In genomic region chr14:93891371-93891746, GRCm38 (mm10) we compare ENCODE assay signal across 8 mouse cellular contexts. TPM values are rescaled to one million over a fixed set of nuclear protein-coding genes. Genes with fewer than 3 reads are reported as not detected.
DNase-seq lines count a peak whose midpoint lies in the region; ATAC-seq lines count a peak whose summit lies in the region.

No protein-coding gene starts in this region.

- peak overlapping the region; percentile 87 for H3K4me2 ChIP-seq in forebrain, embryonic 13.5 days
- peak overlapping the region; percentile 80 for H3K4me2 ChIP-seq in limb, embryonic 12.5 days

- no peak for ATAC-seq in forebrain, embryonic 13.5 days
- no peak for ATAC-seq in limb, embryonic 12.5 days (ENCODE audit: insufficient number of reproducible peaks, insufficient read depth, low FRiP score, low TSS enrichment, low read depth)
- ATAC-seq in activated CD4-positive, CD25-positive, alpha-beta regulatory T cell, adult 4 months, result no peak

- H3K9me3 ChIP-seq in heart, embryonic 10.5 days, result no peaks in the 10 kb centered on the region
- no peaks in the 10 kb centered on the region for H3K9me3 ChIP-seq in forebrain, embryonic 13.5 days (replicated peaks)
- no peaks in the 10 kb centered on the region for H3K9me3 ChIP-seq in limb, embryonic 12.5 days

- H3K4me1 ChIP-seq in heart, embryonic 10.5 days, result peaks cover 3% of the 10 kb centered on the region; the same call in 1 of the 2 replicates
- peaks cover 35% of the 10 kb centered on the region for H3K4me1 ChIP-seq in forebrain, embryonic 13.5 days
- peaks cover 15% of the 10 kb centered on the region for H3K4me1 ChIP-seq in limb, embryonic 12.5 days (replicated peaks)

- H3K9ac ChIP-seq in forebrain, embryonic 13.5 days, result peak overlapping the region; percentile 73
- peak overlapping the region; percentile 57 for H3K9ac ChIP-seq in limb, embryonic 12.5 days (replicated peaks)

- under 1% methylated on average over 13 of the region's 13 CpGs for WGBS in heart, embryonic 10.5 days
- WGBS in forebrain, embryonic 13.5 days, result under 1% methylated on average over 13 of the region's 13 CpGs
- WGBS in limb, embryonic 12.5 days, result under 1% methylated on average over 13 of the region's 13 CpGs

- peak; percentile 73 for DNase-seq in heart, embryonic 10.5 days (ENCODE audit: low spot score)
- DNase-seq in heart, adult 9 months (ENCODE audit: low spot score in 2 of 2), result no peak
- peak; percentile 4 for DNase-seq in ZHBTc4 (ENCODE audit: low read depth, low spot score)
- peak; percentile 38 for DNase-seq in right cerebral cortex, adult 18-20 months
- no peak for DNase-seq in adrenal gland, postnatal 25 days

- H3K36me3 ChIP-seq in heart, embryonic 10.5 days, result no peaks in the 10 kb centered on the region
- 0 out of 2 replicates have a peak, but pooled peaks cover 1% of the 10 kb centered on the region for H3K36me3 ChIP-seq in forebrain, embryonic 13.5 days (ENCODE audit: poor library complexity, severe bottlenecking)
- no peaks in the 10 kb centered on the region for H3K36me3 ChIP-seq in limb, embryonic 12.5 days

- peaks cover 3% of the 10 kb centered on the region; the same call in 1 of the 2 replicates for H3K27me3 ChIP-seq in heart, embryonic 10.5 days (ENCODE audit: insufficient read depth, poor library complexity, severe bottlenecking)
- H3K27me3 ChIP-seq in forebrain, embryonic 13.5 days, result no peaks in the 10 kb centered on the region
- peaks cover 26% of the 10 kb centered on the region; the same call in 1 of the 2 replicates for H3K27me3 ChIP-seq in limb, embryonic 12.5 days

- H3K4me3 ChIP-seq in heart, embryonic 10.5 days, result peak overlapping the region; percentile 63
- H3K4me3 ChIP-seq in forebrain, embryonic 13.5 days, result peak overlapping the region; percentile 61
- H3K4me3 ChIP-seq in limb, embryonic 12.5 days (replicated peaks), result peak overlapping the region; percentile 51

- peak overlapping the region; percentile 77; the same call in 1 of the 2 replicates for H3K27ac ChIP-seq in heart, embryonic 10.5 days
- peak overlapping the region; percentile 83 for H3K27ac ChIP-seq in forebrain, embryonic 13.5 days
- peak overlapping the region; percentile 62; the same call in 1 of the 2 replicates for H3K27ac ChIP-seq in limb, embryonic 12.5 days

RNA-seq across cellular contexts. Expression of gene Pcdh9, which starts 0.9 kb away (rescaled TPM):
- polyA plus RNA-seq in heart, embryonic 10.5 days (2016; fragmentation: Nextera tagmentation; extraction: Ambion mirVana), result 2.1 and 3.4 TPM in 2 replicates
- 99.2 and 100 TPM in 2 replicates for polyA plus RNA-seq in forebrain, embryonic 13.5 days (2015; fragmentation: Nextera tagmentation; extraction: Ambion mirVana)
- 32.6 and 35.4 TPM in 2 replicates for polyA plus RNA-seq in limb, embryonic 12.5 days (2016; fragmentation: Nextera tagmentation; extraction: Ambion mirVana)
- not detected for polyA plus RNA-seq in activated CD4-positive, CD25-positive, alpha-beta regulatory T cell, adult 4 months (2017; shearing (Covaris generic))
- 2.2 and 3.4 TPM in 2 replicates for total RNA-seq in adrenal gland, postnatal 25 days (2021)

Comparison
In these comparisons a context has a peak if more than half of its experiments do, and no peak if none do; other contexts are left out.
1. DNase-seq: peak in heart, embryonic 10.5 days (single experiment), ZHBTc4 (single experiment) and right cerebral cortex, adult 18-20 months (single experiment); none in heart, adult 9 months (0 of 2) and adrenal gland, postnatal 25 days (single experiment).
2. Peak in every context shown above with its lines, with median percentiles within 50 percentile points of each other: H3K27ac ChIP-seq and H3K4me3 ChIP-seq.